Mouse (Mus musculus) G1E (cell line): ENCODE measurements around the gene Higd1c. TPM values are rescaled to one million over a fixed set of nuclear protein-coding genes. Genes with fewer than 3 reads are reported as not detected.

Experiments
- ATAC-seq: 2 replicates; pipeline ENCODE4 v1.8.0; 2016; ENCODE audit warnings: mild to moderate bottlenecking; ENCODE audit not compliant: insufficient number of reproducible peaks, poor library complexity, low FRiP score, severe bottlenecking; ENCODE audit errors: extremely low read depth
- DNase-seq: peaks from one replicate; pipeline ENCODE4 v3.0.0; 2012; ENCODE audit warnings: low spot score
- H3K27me3 ChIP-seq: 2 replicates; pipeline ENCODE4 v1.6.1; 2012; ENCODE audit warnings: mild to moderate bottlenecking, low read length, inconsistent platforms; ENCODE audit not compliant: insufficient read depth
- H3K36me3 ChIP-seq: replicated peaks from 2 replicates; pipeline ENCODE3; 2012; ENCODE audit warnings: mild to moderate bottlenecking, inconsistent platforms
- H3K4me1 ChIP-seq: 2 replicates; pipeline ENCODE4 v1.6.1; 2012; ENCODE audit warnings: low read depth, low read length, inconsistent platforms, mixed read lengths; ENCODE audit not compliant: insufficient read depth
- H3K4me3 ChIP-seq: 2 replicates; pipeline ENCODE4 v1.5.1; 2012; ENCODE audit warnings: low read depth, mild to moderate bottlenecking, inconsistent platforms, low read length, moderate library complexity, mixed read lengths
- H3K9me3 ChIP-seq: replicated peaks from 2 replicates; pipeline ENCODE4 v1.6.1; 2012; ENCODE audit warnings: inconsistent platforms
- CTCF ChIP-seq: IDR thresholded peaks from 2 replicates; pipeline ENCODE4 v1.5.1; 2012; ENCODE audit warnings: low read depth, low read length, inconsistent platforms, mixed read lengths
- GATA1 ChIP-seq: IDR thresholded peaks from 2 replicates; pipeline ENCODE4 v1.6.1; 2012; ENCODE audit warnings: borderline replicate concordance, low read length, inconsistent platforms, mixed read lengths
- GATA2 ChIP-seq: IDR thresholded peaks from 2 replicates; pipeline ENCODE4 v1.6.1; 2012; ENCODE audit warnings: low read depth, low read length, inconsistent platforms, borderline replicate concordance
- POLR2AphosphoS5 ChIP-seq: IDR thresholded peaks from 2 replicates; pipeline ENCODE4 v1.6.1; 2012; ENCODE audit warnings: low read depth, low read length, inconsistent platforms; ENCODE audit not compliant: insufficient replicate concordance
- TAL1 ChIP-seq: conservative IDR thresholded peaks from 2 replicates; pipeline ENCODE4 v1.6.1; 2012; ENCODE audit warnings: low read depth, low read length, inconsistent platforms, mixed read lengths
- polyA plus RNA-seq: library from polyadenylated mRNA; stranded (reverse); fragments of >175 nt; gene quantifications from 2 replicates; pipeline ENCODE4 v1.2.3, GENCODE M21; 2012
- total RNA-seq, 2 experiments: library from RNA; stranded (forward) in 1 of 2; stranded (reverse) in 1 of 2; fragments of 200-1000 nt in 1 of 2; fragments of >200 nt in 1 of 2; fragmentation: Nextera tagmentation in 1 of 2; gene quantifications; 2 replicates each; pipeline ENCODE4 v1.2.3; 2014 to 2017

Gene Higd1c
- total and polyA plus RNA-seq, 3 experiments = not detected

- peaks cover 65% of the 10 kb centered on the region for H3K4me1 ChIP-seq
- TF ChIP-seq CTCF = no peak
- no peak for TF ChIP-seq GATA2
- no peak for TF ChIP-seq POLR2AphosphoS5
- no peak for TF ChIP-seq GATA1
- TF ChIP-seq TAL1 = no peak
- DNase-seq (no peak), ATAC-seq (no peak)
- no peak overlapping the region for H3K4me3 ChIP-seq
- H3K27me3 ChIP-seq = no peaks in the 10 kb centered on the region
- H3K9me3 ChIP-seq = no peaks in the 10 kb centered on the region
- peaks cover 95% of the 10 kb centered on the region for H3K36me3 ChIP-seq
Observed at GRCm38 (mm10) chr15:100395561-100395960, 31.2 kb downstream of the Higd1c start.

GRCm38 (mm10) chr15:100400592-100401250 is 36.4 kb downstream of the Higd1c start:
- Histone ChIP-seq H3K9me3 (no peaks in the 10 kb centered on the region), H3K27me3 (no peaks in the 10 kb centered on the region), H3K4me1 (peaks cover 78% of the 10 kb centered on the region), H3K4me3 (peak overlapping the region; percentile 47; the same call in 1 of the 2 replicates), H3K36me3 (peaks cover 100% of the 10 kb centered on the region)
- no peak for ATAC-seq
- TF ChIP-seq TAL1 = no peak
- no peak for TF ChIP-seq GATA2
- no peak for TF ChIP-seq GATA1
- TF ChIP-seq POLR2AphosphoS5 = no peak
- TF ChIP-seq CTCF = no peak
- no peak for DNase-seq

GRCm38 (mm10) chr15:100401811-100402210 is 37.5 kb downstream of the Higd1c start:
- H3K4me3 ChIP-seq = peak overlapping the region; percentile 47; the same call in 1 of the 2 replicates
- no peaks in the 10 kb centered on the region for H3K9me3 ChIP-seq
- no peak for ATAC-seq
- H3K36me3 ChIP-seq = peaks cover 100% of the 10 kb centered on the region
- no peak for DNase-seq
- H3K4me1 ChIP-seq = peaks cover 89% of the 10 kb centered on the region
- no peaks in the 10 kb centered on the region for H3K27me3 ChIP-seq
- no peak for TF ChIP-seq TAL1

GRCm38 (mm10) chr15:100402347-100402746 is 38.0 kb downstream of the Higd1c start:
- peaks cover 94% of the 10 kb centered on the region for H3K4me1 ChIP-seq
- no peaks in the 10 kb centered on the region for H3K27me3 ChIP-seq
- DNase-seq (no peak), ATAC-seq (peak; percentile 54; the same call in 1 of the 2 replicates)
- H3K4me3 ChIP-seq = peak overlapping the region; percentile 33; the same call in 1 of the 2 replicates
- TF ChIP-seq GATA2 = no peak
- TF ChIP-seq CTCF = no peak
- TF ChIP-seq POLR2AphosphoS5 = no peak
- TF ChIP-seq TAL1 = no peak
- TF ChIP-seq GATA1 = no peak
- no peaks in the 10 kb centered on the region for H3K9me3 ChIP-seq
- peaks cover 100% of the 10 kb centered on the region for H3K36me3 ChIP-seq

- no peak for TF ChIP-seq POLR2AphosphoS5
- no peak for TF ChIP-seq CTCF
- TF ChIP-seq TAL1 = no peak
- TF ChIP-seq GATA1 = no peak
- peak overlapping the region; percentile 51; the same call in 1 of the 2 replicates for H3K4me3 ChIP-seq
- H3K4me1 ChIP-seq = peaks cover 93% of the 10 kb centered on the region
- H3K27me3 ChIP-seq = no peaks in the 10 kb centered on the region
- no peaks in the 10 kb centered on the region for H3K9me3 ChIP-seq
- peaks cover 100% of the 10 kb centered on the region for H3K36me3 ChIP-seq
- DNase-seq (no peak), ATAC-seq (no peak)
Observed at GRCm38 (mm10) chr15:100402798-100403197, 38.5 kb downstream of the Higd1c start.

GRCm38 (mm10) chr15:100403318-100404000 is 39.1 kb downstream of the Higd1c start:
- H3K27me3 ChIP-seq = no peaks in the 10 kb centered on the region
- TF ChIP-seq CTCF (no peak), TAL1 (no peak), GATA2 (no peak), GATA1 (no peak), POLR2AphosphoS5 (no peak)
- DNase-seq = no peak
- H3K4me3 ChIP-seq = peak overlapping the region; percentile 50; the same call in 1 of the 2 replicates
- H3K4me1 ChIP-seq = peaks cover 95% of the 10 kb centered on the region
- H3K36me3 ChIP-seq = peaks cover 100% of the 10 kb centered on the region
- no peaks in the 10 kb centered on the region for H3K9me3 ChIP-seq
- ATAC-seq = no peak
